Mouse (Mus musculus) heart, postnatal 0 days (tissue): ENCODE measurements around the gene Slc39a11.

Source experiments
- CTCF ChIP-seq: IDR thresholded peaks from 2 replicates; pipeline ENCODE4 v1.5.1; 2016; ENCODE audit warnings: antibody characterized with exemption, control low read depth, low read depth
- EP300 ChIP-seq: IDR thresholded peaks from 2 replicates; pipeline ENCODE4 v1.6.1; 2016; ENCODE audit warnings: antibody characterized with exemption, low read depth

DNA sequence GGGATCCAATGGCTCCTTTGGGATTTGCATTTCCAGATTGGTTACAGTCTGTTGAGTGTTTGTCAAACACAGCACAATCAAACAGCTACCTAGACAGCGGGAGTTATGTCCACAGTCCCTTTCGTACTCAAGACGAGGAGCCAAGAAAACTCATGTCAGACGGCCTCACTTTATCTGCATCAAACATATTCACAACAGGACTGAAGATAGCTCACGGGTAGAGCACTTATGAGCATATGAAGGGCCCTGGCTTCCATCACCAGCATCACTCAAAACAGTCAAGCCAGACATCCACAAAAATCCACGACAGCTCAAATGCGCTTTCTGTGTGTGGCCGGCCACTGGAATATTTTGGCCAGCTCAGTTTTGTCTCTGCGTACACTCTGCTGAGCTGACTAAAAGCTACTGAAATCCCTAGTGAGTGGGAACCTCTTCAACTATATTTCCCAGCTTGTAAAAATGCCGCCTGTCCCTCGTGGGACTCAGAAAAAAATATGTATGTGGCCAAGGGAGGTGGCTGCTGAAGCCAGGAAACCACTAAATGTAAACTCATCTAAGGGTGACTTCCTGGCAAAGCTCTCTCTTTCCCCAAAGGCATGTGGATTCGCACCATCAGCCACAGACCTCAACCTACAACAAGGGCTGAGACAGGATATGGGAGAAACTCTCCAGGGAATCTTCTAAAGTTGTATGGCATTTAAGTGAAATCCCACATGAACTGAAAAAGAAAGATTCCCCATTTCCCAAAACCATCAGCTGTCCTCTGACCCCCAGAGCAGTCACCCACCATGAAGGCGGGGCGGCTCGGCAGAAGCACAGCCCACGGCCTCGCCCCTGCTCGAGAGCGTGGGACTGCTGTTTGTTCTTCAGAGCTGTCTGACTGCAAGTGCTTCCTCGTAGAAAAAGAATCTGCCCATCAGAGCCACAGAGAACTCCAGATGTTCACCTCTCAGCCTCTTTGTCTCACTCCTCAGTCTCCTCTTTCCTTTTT lies 159.1 kb downstream of the Slc39a11 start:
- TF ChIP-seq CTCF (no peak), EP300 (no peak)
